ENCODE assay signal across 14 mouse cellular contexts in genomic region chr5:123809156-123809555, GRCm38 (mm10). TPM values are rescaled to one million over a fixed set of nuclear protein-coding genes. Genes with fewer than 3 reads are reported as not detected.
"Had no signal": no experiment of that assay in that cellular context is flagged by ENCODE, and none has a peak within 500 bp of the region (broad histone marks: within the 10 kb centered on the region; RNA-seq: fewer than 3 reads in every experiment).

No protein-coding gene starts in this region.

- H3K4me3 ChIP-seq: left cerebral cortex, adult 2 months; limb, embryonic 15.5 days; liver, embryonic 12.5 days; lung, embryonic 15.5 days; midbrain, embryonic 12.5 days had no signal

- H3K9me3 ChIP-seq: limb, embryonic 15.5 days; liver, embryonic 12.5 days; lung, embryonic 15.5 days; midbrain, embryonic 12.5 days had no signal

- DNase-seq: lung, postnatal 14 days; right cerebral cortex, postnatal 14 days; thymus, postnatal 36 days had no signal

- H3K4me2 ChIP-seq: hindbrain, embryonic 14.5 days; limb, embryonic 15.5 days; liver, embryonic 12.5 days; lung, embryonic 15.5 days; midbrain, embryonic 12.5 days had no signal

- ATAC-seq: liver, embryonic 12.5 days had no signal

- H3K27me3 ChIP-seq: limb, embryonic 15.5 days; liver, embryonic 12.5 days; lung, embryonic 15.5 days; midbrain, embryonic 12.5 days had no signal

- H3K27ac ChIP-seq: hindbrain, embryonic 14.5 days; kidney, postnatal 0 days; left cerebral cortex, adult 2 months; limb, embryonic 15.5 days; liver, embryonic 12.5 days; lung, embryonic 15.5 days; macrophage; midbrain, embryonic 12.5 days had no signal

- H3K9ac ChIP-seq: hindbrain, embryonic 14.5 days; limb, embryonic 15.5 days; liver, embryonic 12.5 days; lung, embryonic 15.5 days; midbrain, embryonic 12.5 days had no signal

- H3K4me1 ChIP-seq: limb, embryonic 15.5 days; liver, embryonic 12.5 days; lung, embryonic 15.5 days; midbrain, embryonic 12.5 days had no signal

RNA-seq across cellular contexts. Expression of gene Hcar2, which starts 56.1 kb away (rescaled TPM):
- polyA plus RNA-seq: hindbrain, embryonic 14.5 days; kidney, postnatal 0 days; limb, embryonic 11.5 days; midbrain, embryonic 12.5 days; midbrain, postnatal 0 days; neural tube, embryonic 14.5 days had no signal
